Mouse (Mus musculus): ENCODE data around the gene Trim6. TPM values are rescaled to one million over a fixed set of nuclear protein-coding genes. Genes with fewer than 3 reads are reported as not detected.

Trim6 gene
- polyA plus RNA-seq, 1 experiment from 2014 or later = 0.44 TPM

Other genes starting within 250 kb of the Trim6 start
- not detected in 2 replicates for gene Olfr635, start 247.6 kb upstream of the Trim6 start, polyA plus RNA-seq (2015; fragmentation: Nextera tagmentation; extraction: Ambion mirVana)
- gene Olfr638, start 220.0 kb upstream of the Trim6 start, polyA plus RNA-seq (2015; fragmentation: Nextera tagmentation; extraction: Ambion mirVana) = not detected in 2 replicates
- not detected in 2 replicates for gene Olfr639, start 201.5 kb upstream of the Trim6 start, polyA plus RNA-seq (2015; fragmentation: Nextera tagmentation; extraction: Ambion mirVana)
- not detected in 2 replicates for gene Olfr640, start 193.2 kb upstream of the Trim6 start, polyA plus RNA-seq (2015; fragmentation: Nextera tagmentation; extraction: Ambion mirVana)
- gene Olfr641, start 183.3 kb upstream of the Trim6 start, polyA plus RNA-seq (2015; fragmentation: Nextera tagmentation; extraction: Ambion mirVana) = not detected in 2 replicates
- not detected in 2 replicates for gene Olfr642, start 166.1 kb upstream of the Trim6 start, polyA plus RNA-seq (2015; fragmentation: Nextera tagmentation; extraction: Ambion mirVana)
- gene 4930516K23Rik, start 157.3 kb upstream of the Trim6 start, polyA plus RNA-seq (2015; fragmentation: Nextera tagmentation; extraction: Ambion mirVana) = not detected in 2 replicates
- gene Olfr644, start 146.9 kb upstream of the Trim6 start, polyA plus RNA-seq (2015; fragmentation: Nextera tagmentation; extraction: Ambion mirVana) = not detected in 2 replicates
- gene Olfr645, start 133.3 kb upstream of the Trim6 start, polyA plus RNA-seq (2015; fragmentation: Nextera tagmentation; extraction: Ambion mirVana) = not detected in 2 replicates
- gene Olfr646, start 113.9 kb upstream of the Trim6 start, polyA plus RNA-seq (2015; fragmentation: Nextera tagmentation; extraction: Ambion mirVana) = not detected in 2 replicates
- gene Ubqln5, start 89.0 kb upstream of the Trim6 start, polyA plus RNA-seq (2015; fragmentation: Nextera tagmentation; extraction: Ambion mirVana) = not detected in 2 replicates
- gene Olfr643, start 81.4 kb upstream of the Trim6 start, polyA plus RNA-seq (2015; fragmentation: Nextera tagmentation; extraction: Ambion mirVana) = not detected in 2 replicates
- not detected in 2 replicates for gene Ubqln3, start 75.5 kb upstream of the Trim6 start, polyA plus RNA-seq (2015; fragmentation: Nextera tagmentation; extraction: Ambion mirVana)
- not detected in 2 replicates for gene Ubqlnl, start 68.2 kb upstream of the Trim6 start, polyA plus RNA-seq (2015; fragmentation: Nextera tagmentation; extraction: Ambion mirVana)
- gene Olfm5, start 54.0 kb upstream of the Trim6 start, polyA plus RNA-seq (2015; fragmentation: Nextera tagmentation; extraction: Ambion mirVana) = not detected in 2 replicates
- 0.08 and 0.09 TPM in 2 replicates for gene Olfr648, start 35.4 kb upstream of the Trim6 start, polyA plus RNA-seq (2015; fragmentation: Nextera tagmentation; extraction: Ambion mirVana)
- not detected in 2 replicates for gene Olfr649, start 22.8 kb upstream of the Trim6 start, polyA plus RNA-seq (2015; fragmentation: Nextera tagmentation; extraction: Ambion mirVana)
- 6.0 and 6.2 TPM in 2 replicates for gene Trim34a, start 25.7 kb downstream of the Trim6 start, polyA plus RNA-seq (2015; fragmentation: Nextera tagmentation; extraction: Ambion mirVana)
- 1.6 TPM in 2 replicates for gene Trim5, start 69.3 kb downstream of the Trim6 start, polyA plus RNA-seq (2015; fragmentation: Nextera tagmentation; extraction: Ambion mirVana)
- gene Trim12a, start 96.7 kb downstream of the Trim6 start, polyA plus RNA-seq (2015; fragmentation: Nextera tagmentation; extraction: Ambion mirVana) = 23.8 and 26.3 TPM in 2 replicates
- gene Trim34b, start 110.7 kb downstream of the Trim6 start, polyA plus RNA-seq (2015; fragmentation: Nextera tagmentation; extraction: Ambion mirVana) = 0.16 and 0.22 TPM in 2 replicates
- gene Trim12c, start 134.6 kb downstream of the Trim6 start, polyA plus RNA-seq (2015; fragmentation: Nextera tagmentation; extraction: Ambion mirVana) = 4.8 and 5.0 TPM in 2 replicates
- 0.23 and 0.24 TPM in 2 replicates for gene Trim30b, start 151.1 kb downstream of the Trim6 start, polyA plus RNA-seq (2015; fragmentation: Nextera tagmentation; extraction: Ambion mirVana)
- gene Trim30c, start 182.0 kb downstream of the Trim6 start, polyA plus RNA-seq (2015; fragmentation: Nextera tagmentation; extraction: Ambion mirVana) = 0.10 and 0.14 TPM in 2 replicates
- 5.0 and 5.3 TPM in 2 replicates for gene Trim30a, start 246.4 kb downstream of the Trim6 start, polyA plus RNA-seq (2015; fragmentation: Nextera tagmentation; extraction: Ambion mirVana)